Mouse (Mus musculus) hindbrain, embryonic 15.5 days (tissue): ENCODE results near the gene Slc35f4. TPM values are rescaled to one million over a fixed set of nuclear protein-coding genes. Genes with fewer than 3 reads are reported as not detected.

Source experiments
- ATAC-seq: fragments of 200-750 bp; cut with Nextera tagmentation; 2 replicates; pipeline ENCODE4 v1.8.0; 2017; ENCODE audit warnings: low read depth, moderate number of reproducible peaks, moderate TSS enrichment; ENCODE audit not compliant: low FRiP score
- H3K27ac ChIP-seq: fragments of 300-500 bp; sonication (generic); replicated peaks from 2 replicates; pipeline ENCODE4 v1.5.1; 2015; ENCODE audit warnings: mild to moderate bottlenecking, inconsistent platforms
- H3K27me3 ChIP-seq: fragments of 300-500 bp; sonication (generic); 2 replicates; pipeline ENCODE4 v1.6.1; 2015; ENCODE audit warnings: control low read depth, inconsistent platforms
- H3K36me3 ChIP-seq: fragments of 300-500 bp; sonication (generic); 2 replicates; pipeline ENCODE4 v1.6.1; 2015; ENCODE audit warnings: control low read depth, inconsistent platforms
- H3K4me1 ChIP-seq: fragments of 300-500 bp; sonication (generic); replicated peaks from 2 replicates; pipeline ENCODE4 v1.6.1; 2015; ENCODE audit warnings: control low read depth, inconsistent platforms
- H3K4me2 ChIP-seq: fragments of 300-500 bp; sonication (generic); 2 replicates; pipeline ENCODE4 v1.6.1; 2015; ENCODE audit warnings: moderate library complexity, mild to moderate bottlenecking, inconsistent platforms
- H3K4me3 ChIP-seq: fragments of 300-500 bp; sonication (generic); 2 replicates; pipeline ENCODE4 v1.5.1; 2015; ENCODE audit warnings: mild to moderate bottlenecking, inconsistent platforms
- H3K9ac ChIP-seq: fragments of 300-500 bp; sonication (generic); 2 replicates; pipeline ENCODE4 v1.6.1; 2015; ENCODE audit warnings: inconsistent platforms
- H3K9me3 ChIP-seq: fragments of 300-500 bp; sonication (generic); 2 replicates; pipeline ENCODE4 v1.6.1; 2016; ENCODE audit warnings: control low read depth, inconsistent platforms
- WGBS: fragments of 180-500 bp; shearing (Covaris S2); methylation state at CpG from one replicate; pipeline ENCODE4 v1.1.7; 2015; 5-methylcytosine and 5-hydroxymethylcytosine counted together
- polyA plus RNA-seq: library from polyadenylated mRNA; unstranded; fragments of >200 nt; fragmentation: Nextera tagmentation; extraction: Ambion mirVana; gene quantifications from 2 replicates; pipeline ENCODE4 v1.2.1, GENCODE M21; 2015

Gene Slc35f4
- polyA plus RNA-seq, 1 experiment from 2014 or later = 22.5 TPM

DNA sequence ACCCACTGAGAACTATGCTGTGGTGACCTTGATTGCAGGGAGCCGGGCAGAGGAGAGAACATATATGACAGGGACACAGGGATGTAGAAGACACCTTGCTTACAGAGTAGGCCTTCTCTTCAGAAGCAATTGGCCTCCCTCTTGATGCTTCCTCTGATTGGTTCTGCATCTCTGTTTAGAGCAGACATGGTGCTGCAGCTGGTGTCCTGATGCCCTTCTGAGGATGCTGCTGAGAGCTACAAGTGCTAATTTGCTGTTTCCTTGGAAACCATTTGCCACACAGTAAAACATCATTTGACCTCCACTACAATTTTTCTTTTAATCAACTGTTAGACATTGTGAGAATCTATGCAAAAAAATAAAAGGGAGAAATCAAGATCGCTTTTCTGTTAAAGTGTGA is 180.0 kb downstream of the Slc35f4 start:
- Histone ChIP-seq H3K9me3 (no peaks in the 10 kb centered on the region), H3K27me3 (no peaks in the 10 kb centered on the region), H3K4me3 (no peak overlapping the region), H3K9ac (no peak overlapping the region), H3K36me3 (no peaks in the 10 kb centered on the region), H3K4me1 (no peaks in the 10 kb centered on the region), H3K4me2 (no peak overlapping the region), H3K27ac (no peak overlapping the region)
- 86% methylated on average over 2 of the region's 2 CpGs for WGBS
- no peak for ATAC-seq

DNA sequence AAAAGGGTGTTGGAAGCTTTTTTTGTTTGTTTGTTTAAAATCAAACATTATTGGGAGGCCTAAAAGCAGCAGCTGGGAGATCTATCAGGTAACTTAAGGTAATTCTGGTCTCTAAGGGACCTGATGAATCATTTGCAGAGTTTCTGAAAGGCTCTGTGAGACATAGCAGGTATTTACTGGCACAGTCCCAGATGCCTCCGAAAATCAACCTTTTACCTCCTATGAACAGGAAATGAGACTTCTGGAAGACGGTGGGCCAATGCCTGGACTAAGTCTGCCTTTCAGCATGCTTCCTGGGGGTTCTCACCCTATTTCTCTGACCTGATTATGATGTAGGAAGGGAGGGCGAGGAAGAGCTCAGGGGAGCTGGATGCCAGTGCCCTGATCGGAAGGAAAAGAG is 188.8 kb downstream of the Slc35f4 start:
- Histone ChIP-seq H3K27me3 (no peaks in the 10 kb centered on the region), H3K4me1 (no peaks in the 10 kb centered on the region), H3K4me2 (no peak overlapping the region), H3K9ac (no peak overlapping the region), H3K9me3 (no peaks in the 10 kb centered on the region), H3K27ac (no peak overlapping the region), H3K36me3 (no peaks in the 10 kb centered on the region), H3K4me3 (no peak overlapping the region)
- ATAC-seq = no peak
- WGBS = 86% methylated on average over 4 of the region's 4 CpGs

DNA sequence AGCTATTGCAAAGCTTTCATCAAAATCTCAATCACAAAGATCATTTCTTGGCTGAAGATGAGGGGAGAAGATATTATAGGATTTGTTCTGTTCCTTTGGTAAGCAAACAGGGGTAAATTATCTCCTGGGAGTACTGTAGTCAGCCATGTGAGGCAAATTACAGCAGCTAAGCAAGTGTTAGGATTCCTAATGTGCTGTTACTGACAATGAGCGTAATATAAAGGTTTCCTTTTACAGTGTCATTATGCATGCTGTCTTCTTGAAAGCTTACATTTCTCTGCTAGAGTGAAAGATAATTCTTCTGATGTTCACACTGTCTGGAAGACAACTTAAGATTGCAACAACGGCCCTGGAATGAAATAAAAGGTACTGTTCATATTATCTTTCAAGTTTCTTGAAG is 192.0 kb downstream of the Slc35f4 start:
- H3K36me3 ChIP-seq = no peaks in the 10 kb centered on the region
- no peak; the same call in 1 of the 2 replicates for ATAC-seq
- no peak overlapping the region for H3K4me3 ChIP-seq
- H3K9me3 ChIP-seq = no peaks in the 10 kb centered on the region
- no peak overlapping the region for H3K27ac ChIP-seq
- 59% methylated on average over 2 of the region's 2 CpGs for WGBS
- H3K4me1 ChIP-seq = no peaks in the 10 kb centered on the region
- no peak overlapping the region for H3K9ac ChIP-seq
- H3K4me2 ChIP-seq = no peak overlapping the region
- H3K27me3 ChIP-seq = no peaks in the 10 kb centered on the region

- Histone ChIP-seq H3K9ac (no peak overlapping the region), H3K4me1 (peaks cover 11% of the 10 kb centered on the region), H3K4me2 (no peak overlapping the region), H3K27ac (no peak overlapping the region), H3K27me3 (no peaks in the 10 kb centered on the region), H3K9me3 (no peaks in the 10 kb centered on the region), H3K36me3 (no peaks in the 10 kb centered on the region), H3K4me3 (no peak overlapping the region)
- peak; percentile 75; the same call in 1 of the 2 replicates for ATAC-seq
- WGBS = 18% methylated on average over 5 of the region's 5 CpGs
Measured at GRCm38 (mm10) chr14:49316493-49316894, 209.4 kb downstream of the Slc35f4 start.

- H3K9me3 ChIP-seq = no peaks in the 10 kb centered on the region
- no peak for ATAC-seq
- WGBS = 28% methylated on average over 7 of the region's 7 CpGs
- peaks cover 11% of the 10 kb centered on the region for H3K4me1 ChIP-seq
- no peaks in the 10 kb centered on the region for H3K36me3 ChIP-seq
- H3K9ac ChIP-seq = no peak overlapping the region
- no peak overlapping the region for H3K4me2 ChIP-seq
- H3K27me3 ChIP-seq = no peaks in the 10 kb centered on the region
- no peak overlapping the region for H3K27ac ChIP-seq
- no peak overlapping the region for H3K4me3 ChIP-seq
Measured at GRCm38 (mm10) chr14:49313981-49314380, 211.9 kb downstream of the Slc35f4 start.

DNA sequence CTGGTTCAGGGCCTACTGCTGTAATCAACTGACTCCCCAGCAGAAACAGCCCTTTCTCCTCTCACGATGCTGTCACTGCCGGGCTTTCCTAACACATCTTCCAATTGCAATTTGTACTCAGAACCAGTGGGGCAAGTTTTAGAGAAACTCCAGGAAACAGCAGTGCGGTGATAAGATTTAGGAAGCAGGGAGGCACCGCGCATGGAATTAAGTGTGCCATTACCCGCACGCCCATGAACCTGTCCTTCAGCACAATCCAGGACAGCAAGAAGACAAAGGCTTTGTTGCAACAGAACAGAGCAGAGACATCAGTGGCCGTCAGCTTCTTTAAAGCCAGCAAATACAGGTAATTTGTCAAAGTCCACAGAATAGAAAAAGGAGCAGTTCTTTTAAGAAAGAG is 212.5 kb downstream of the Slc35f4 start:
- Histone ChIP-seq H3K27me3 (no peaks in the 10 kb centered on the region), H3K36me3 (no peaks in the 10 kb centered on the region), H3K9ac (no peak overlapping the region), H3K4me1 (peaks cover 11% of the 10 kb centered on the region), H3K27ac (no peak overlapping the region), H3K4me2 (no peak overlapping the region), H3K9me3 (no peaks in the 10 kb centered on the region), H3K4me3 (no peak overlapping the region)
- no peak for ATAC-seq
- 52% methylated on average over 8 of the region's 8 CpGs for WGBS

- Histone ChIP-seq H3K4me1 (peaks cover 9% of the 10 kb centered on the region), H3K4me3 (no peak overlapping the region), H3K36me3 (no peaks in the 10 kb centered on the region), H3K9ac (no peak overlapping the region), H3K27ac (no peak overlapping the region), H3K4me2 (no peak overlapping the region), H3K9me3 (no peaks in the 10 kb centered on the region), H3K27me3 (no peaks in the 10 kb centered on the region)
- WGBS = 47% methylated on average over 1 of the region's 1 CpGs
- ATAC-seq = no peak
Measured at GRCm38 (mm10) chr14:49311548-49311947, 214.3 kb downstream of the Slc35f4 start.

DNA sequence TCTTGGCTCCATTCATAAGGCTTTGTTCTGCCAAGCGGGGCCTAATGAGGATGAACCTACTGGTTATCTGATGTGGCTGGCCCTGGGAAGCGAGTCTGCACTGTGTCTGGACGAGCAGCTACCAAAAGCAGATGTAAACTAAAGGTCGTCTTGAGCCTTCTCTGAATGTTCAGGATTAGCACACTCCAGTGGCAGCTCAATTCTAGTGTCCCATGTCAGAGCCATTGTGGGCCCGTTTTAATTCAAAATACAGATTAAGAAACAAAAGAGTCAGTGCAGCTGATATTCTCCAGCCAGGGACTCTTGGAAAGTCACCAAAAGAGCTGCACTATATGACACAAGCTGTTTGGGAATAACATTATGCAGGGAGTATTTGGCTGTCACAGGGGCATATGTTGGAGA is 214.8 kb downstream of the Slc35f4 start:
- no peaks in the 10 kb centered on the region for H3K9me3 ChIP-seq
- WGBS = 26% methylated on average over 5 of the region's 5 CpGs
- H3K9ac ChIP-seq = no peak overlapping the region
- peaks cover 5% of the 10 kb centered on the region; the same call in 1 of the 2 replicates for H3K4me1 ChIP-seq
- ATAC-seq = 0 out of 2 replicates have a peak, but pooled peaks have one; percentile 27
- no peak overlapping the region for H3K4me3 ChIP-seq
- no peak overlapping the region for H3K4me2 ChIP-seq
- H3K27me3 ChIP-seq = no peaks in the 10 kb centered on the region
- no peak overlapping the region for H3K27ac ChIP-seq
- no peaks in the 10 kb centered on the region for H3K36me3 ChIP-seq

- Histone ChIP-seq H3K27me3 (no peaks in the 10 kb centered on the region), H3K27ac (no peak overlapping the region), H3K9ac (no peak overlapping the region), H3K9me3 (no peaks in the 10 kb centered on the region), H3K4me2 (no peak overlapping the region), H3K4me3 (no peak overlapping the region), H3K36me3 (no peaks in the 10 kb centered on the region), H3K4me1 (no peaks in the 10 kb centered on the region)
- no peak for ATAC-seq
- 72% methylated on average over 2 of the region's 2 CpGs for WGBS
Measured at GRCm38 (mm10) chr14:49309670-49310069, 216.2 kb downstream of the Slc35f4 start.

DNA sequence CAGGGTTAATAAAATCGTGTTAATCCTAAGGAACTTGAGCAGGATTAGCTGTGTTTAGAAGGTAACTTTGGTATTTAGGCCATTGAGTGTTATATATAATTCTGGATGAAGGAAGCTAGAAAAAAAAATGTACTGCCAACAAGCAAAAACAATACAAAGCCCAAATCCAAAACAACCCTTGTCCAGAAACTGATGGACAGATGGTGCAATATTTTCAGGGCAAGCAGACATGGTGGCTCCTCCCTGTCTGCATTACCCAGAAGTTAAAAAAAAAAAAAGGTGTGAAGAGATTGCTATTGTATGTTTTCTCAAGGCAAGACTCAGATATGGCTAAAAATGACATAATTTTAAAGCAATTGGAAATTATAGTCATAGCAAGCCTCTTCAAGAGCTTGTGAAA is 217.3 kb downstream of the Slc35f4 start:
- Histone ChIP-seq H3K4me1 (no peaks in the 10 kb centered on the region), H3K27me3 (no peaks in the 10 kb centered on the region), H3K27ac (no peak overlapping the region), H3K9me3 (no peaks in the 10 kb centered on the region), H3K4me3 (no peak overlapping the region), H3K36me3 (no peaks in the 10 kb centered on the region), H3K4me2 (no peak overlapping the region), H3K9ac (no peak overlapping the region)
- no peak for ATAC-seq
- WGBS = 80% methylated on average over 1 of the region's 1 CpGs

DNA sequence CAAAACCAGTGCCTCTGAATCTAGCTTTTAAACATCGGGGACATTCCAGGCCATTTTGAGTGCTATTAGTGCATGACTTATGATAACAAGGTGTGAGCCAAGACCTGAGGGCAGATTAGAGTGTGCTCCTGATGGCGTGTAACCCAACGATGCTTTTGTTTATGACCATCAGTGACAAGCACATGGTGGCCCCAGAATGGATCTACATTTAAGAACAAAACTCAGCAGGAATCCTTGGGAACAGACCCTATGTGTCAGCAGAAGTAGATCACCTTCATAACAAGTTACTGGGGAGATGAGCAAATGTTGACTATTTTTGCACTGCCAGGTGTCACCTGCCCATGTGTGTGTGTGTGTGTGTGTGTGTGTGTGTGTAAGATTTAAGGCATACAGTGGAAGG is 218.0 kb downstream of the Slc35f4 start:
- Histone ChIP-seq H3K4me2 (no peak overlapping the region), H3K9me3 (no peaks in the 10 kb centered on the region), H3K4me3 (no peak overlapping the region), H3K27me3 (no peaks in the 10 kb centered on the region), H3K4me1 (no peaks in the 10 kb centered on the region), H3K27ac (no peak overlapping the region), H3K36me3 (no peaks in the 10 kb centered on the region), H3K9ac (no peak overlapping the region)
- ATAC-seq = no peak
- 78% methylated on average over 3 of the region's 3 CpGs for WGBS

GRCm38 (mm10) chr14:49305534-49306409 is 220.1 kb downstream of the Slc35f4 start:
- no peak overlapping the region for H3K4me2 ChIP-seq
- 81% methylated on average over 9 of the region's 9 CpGs for WGBS
- ATAC-seq = no peak

More at GRCm38 (mm10) chr14:49305534-49306409, 220.1 kb downstream of the Slc35f4 start:
- no peak overlapping the region for H3K27ac ChIP-seq
- no peak overlapping the region for H3K4me3 ChIP-seq
- H3K4me1 ChIP-seq = 0 out of 2 replicates have a peak, but pooled peaks cover 3% of the 10 kb centered on the region
- no peaks in the 10 kb centered on the region for H3K9me3 ChIP-seq
- no peaks in the 10 kb centered on the region for H3K36me3 ChIP-seq
- no peak overlapping the region for H3K9ac ChIP-seq
- H3K27me3 ChIP-seq = no peaks in the 10 kb centered on the region
